Mouse (Mus musculus) limb, embryonic 14.5 days (tissue): Measurements from ENCODE around the gene Foxs1. TPM values are rescaled to one million over a fixed set of nuclear protein-coding genes. Genes with fewer than 3 reads are reported as not detected.

Experiments used
- ATAC-seq: fragments of 200-750 bp; cut with Nextera tagmentation; 2 replicates; pipeline ENCODE4 v1.8.0; 2017; ENCODE audit warnings: low read depth, moderate number of reproducible peaks, moderate TSS enrichment; ENCODE audit not compliant: low FRiP score
- DNase-seq: peaks from one replicate; pipeline ENCODE4 v3.0.0-alpha.2; 2015; ENCODE audit warnings: low spot score
- H3K27ac ChIP-seq: fragments of 300-500 bp; sonication (generic); replicated peaks from 2 replicates; pipeline ENCODE4 v1.5.1; 2014; ENCODE audit warnings: low read depth, mild to moderate bottlenecking, low read length, moderate library complexity, mixed read lengths
- H3K27me3 ChIP-seq: fragments of 300-500 bp; sonication (generic); 2 replicates; pipeline ENCODE4 v1.6.1; 2014; ENCODE audit warnings: low read length, mixed read lengths; ENCODE audit not compliant: control insufficient read depth, insufficient read depth
- H3K36me3 ChIP-seq: fragments of 300-500 bp; sonication (generic); 2 replicates; pipeline ENCODE4 v1.6.1; 2014; ENCODE audit warnings: mild to moderate bottlenecking, low read length, moderate library complexity, mixed read lengths; ENCODE audit not compliant: control insufficient read depth, insufficient read depth
- H3K4me1 ChIP-seq: fragments of 300-500 bp; sonication (generic); 2 replicates; pipeline ENCODE4 v1.6.1; 2014; ENCODE audit warnings: antibody characterized with exemption, low read length, mixed read lengths; ENCODE audit not compliant: control insufficient read depth, insufficient read depth
- H3K4me2 ChIP-seq: fragments of 300-500 bp; sonication (generic); replicated peaks from 2 replicates; pipeline ENCODE4 v1.6.1; 2014; ENCODE audit warnings: low read depth, mild to moderate bottlenecking, low read length, moderate library complexity; ENCODE audit not compliant: severe bottlenecking
- H3K4me3 ChIP-seq: fragments of 300-500 bp; sonication (generic); replicated peaks from 2 replicates; pipeline ENCODE4 v1.5.1; 2014; ENCODE audit warnings: low read length
- H3K9ac ChIP-seq: fragments of 300-500 bp; sonication (generic); 2 replicates; pipeline ENCODE4 v1.6.1; 2014; ENCODE audit warnings: mild to moderate bottlenecking, low read depth, low read length, moderate library complexity; ENCODE audit not compliant: severe bottlenecking
- H3K9me3 ChIP-seq: fragments of 300-500 bp; sonication (generic); 2 replicates; pipeline ENCODE4 v1.6.1; 2016; ENCODE audit warnings: low read length; ENCODE audit not compliant: control insufficient read depth
- POLR2A ChIP-seq: fragments of 200-500 bp; IDR thresholded peaks from 2 replicates; pipeline ENCODE4 v1.8.0; 2012; ENCODE audit warnings: inconsistent platforms, mild to moderate bottlenecking, moderate library complexity, borderline replicate concordance; ENCODE audit not compliant: insufficient read depth, insufficient read length; ENCODE audit errors: extremely low read depth
- WGBS: fragments of 180-500 bp; shearing (Covaris S2); extraction: QIAGEN DNeasy Blood & Tissue Kit; methylation state at CpG from one replicate; pipeline ENCODE4 v1.1.7; 2014; 5-methylcytosine and 5-hydroxymethylcytosine counted together
- polyA plus RNA-seq, 2 experiments: library from polyadenylated mRNA; depleted of rRNA in 1 of 2; stranded (reverse) in 1 of 2; unstranded in 1 of 2; fragments of >200 nt; fragmentation: Nextera tagmentation in 1 of 2; extraction: Ambion mirVana in 1 of 2; gene quantifications; 2 replicates each; pipeline versions ENCODE4 v1.2.1 to v1.2.3; 2012 to 2014

Foxs1 gene
- polyA plus RNA-seq, 2 experiments = 2.2 to 2.9 TPM

- H3K9ac ChIP-seq = no peak overlapping the region
- no peaks in the 10 kb centered on the region for H3K9me3 ChIP-seq
- no peaks in the 10 kb centered on the region for H3K36me3 ChIP-seq
- no peaks in the 10 kb centered on the region for H3K27me3 ChIP-seq
- H3K27ac ChIP-seq = no peak overlapping the region
- WGBS = 28% methylated on average over 3 of the region's 3 CpGs
- no peak for TF ChIP-seq POLR2A
- no peak overlapping the region for H3K4me2 ChIP-seq
- DNase-seq (no peak), ATAC-seq (no peak)
- H3K4me3 ChIP-seq = no peak overlapping the region
- H3K4me1 ChIP-seq = peaks cover 17% of the 10 kb centered on the region
Observed at GRCm38 (mm10) chr2:152902658-152903057, 30.4 kb downstream of the Foxs1 start.

GRCm38 (mm10) chr2:152901296-152901695 lies 31.7 kb downstream of the Foxs1 start:
- TF ChIP-seq POLR2A = no peak

GRCm38 (mm10) chr2:152899011-152899410 lies 34.0 kb downstream of the Foxs1 start:
- no peak for DNase-seq
- Histone ChIP-seq H3K9me3 (no peaks in the 10 kb centered on the region), H3K36me3 (peaks cover 16% of the 10 kb centered on the region), H3K27me3 (no peaks in the 10 kb centered on the region), H3K4me2 (no peak overlapping the region), H3K4me3 (no peak overlapping the region), H3K27ac (no peak overlapping the region), H3K9ac (no peak overlapping the region), H3K4me1 (no peaks in the 10 kb centered on the region; the same call in 1 of the 2 replicates)
- 60% methylated on average over 6 of the region's 6 CpGs for WGBS
- TF ChIP-seq POLR2A = no peak
- no peak for ATAC-seq

More at GRCm38 (mm10) chr2:152901296-152901695, 31.7 kb downstream of the Foxs1 start:
- Histone ChIP-seq H3K4me1 (peaks cover 4% of the 10 kb centered on the region), H3K36me3 (no peaks in the 10 kb centered on the region), H3K4me2 (no peak overlapping the region), H3K27me3 (no peaks in the 10 kb centered on the region), H3K9ac (no peak overlapping the region), H3K9me3 (no peaks in the 10 kb centered on the region), H3K4me3 (no peak overlapping the region), H3K27ac (no peak overlapping the region)
- ATAC-seq (no peak), DNase-seq (no peak)
- WGBS = 85% methylated on average over 15 of the region's 15 CpGs

- Histone ChIP-seq H3K4me1 (no peaks in the 10 kb centered on the region; the same call in 1 of the 2 replicates), H3K27me3 (no peaks in the 10 kb centered on the region), H3K9ac (no peak overlapping the region), H3K27ac (no peak overlapping the region), H3K36me3 (peaks cover 37% of the 10 kb centered on the region), H3K4me2 (no peak overlapping the region), H3K9me3 (no peaks in the 10 kb centered on the region), H3K4me3 (no peak overlapping the region)
- ATAC-seq = no peak
- 88% methylated on average over 3 of the region's 3 CpGs for WGBS
- no peak for DNase-seq
- no peak for TF ChIP-seq POLR2A
Observed at GRCm38 (mm10) chr2:152896926-152897325, 36.1 kb downstream of the Foxs1 start.

GRCm38 (mm10) chr2:152895834-152896233 lies 37.2 kb downstream of the Foxs1 start:
- peaks cover 48% of the 10 kb centered on the region for H3K36me3 ChIP-seq
- H3K9me3 ChIP-seq = no peaks in the 10 kb centered on the region
- no peak overlapping the region for H3K4me3 ChIP-seq
- ATAC-seq = no peak
- H3K4me2 ChIP-seq = no peak overlapping the region
- DNase-seq = no peak
- no peak overlapping the region for H3K27ac ChIP-seq
- H3K4me1 ChIP-seq = no peaks in the 10 kb centered on the region
- H3K27me3 ChIP-seq = no peaks in the 10 kb centered on the region
- 84% methylated on average over 9 of the region's 9 CpGs for WGBS
- TF ChIP-seq POLR2A = no peak
- H3K9ac ChIP-seq = no peak overlapping the region

GRCm38 (mm10) chr2:152888774-152889173 lies 44.2 kb downstream of the Foxs1 start:
- no peak overlapping the region for H3K9ac ChIP-seq
- WGBS = 93% methylated on average over 5 of the region's 5 CpGs
- DNase-seq = no peak
- no peaks in the 10 kb centered on the region for H3K27me3 ChIP-seq
- H3K4me1 ChIP-seq = no peaks in the 10 kb centered on the region
- H3K4me3 ChIP-seq = no peak overlapping the region
- no peak overlapping the region for H3K4me2 ChIP-seq
- no peaks in the 10 kb centered on the region for H3K9me3 ChIP-seq
- ATAC-seq = no peak
- no peak for TF ChIP-seq POLR2A
- H3K36me3 ChIP-seq = peaks cover 90% of the 10 kb centered on the region
- no peak overlapping the region for H3K27ac ChIP-seq
